Mouse (Mus musculus) G1E (cell line): ENCODE data around the gene Gm49369.

ENCODE experiments used
- CTCF ChIP-seq: IDR thresholded peaks from 2 replicates; pipeline ENCODE4 v1.5.1; 2012; ENCODE audit warnings: low read depth, low read length, inconsistent platforms, mixed read lengths
- GATA1 ChIP-seq: IDR thresholded peaks from 2 replicates; pipeline ENCODE4 v1.6.1; 2012; ENCODE audit warnings: borderline replicate concordance, low read length, inconsistent platforms, mixed read lengths
- GATA2 ChIP-seq: IDR thresholded peaks from 2 replicates; pipeline ENCODE4 v1.6.1; 2012; ENCODE audit warnings: low read depth, low read length, inconsistent platforms, borderline replicate concordance
- POLR2AphosphoS5 ChIP-seq: IDR thresholded peaks from 2 replicates; pipeline ENCODE4 v1.6.1; 2012; ENCODE audit warnings: low read depth, low read length, inconsistent platforms; ENCODE audit not compliant: insufficient replicate concordance
- TAL1 ChIP-seq: conservative IDR thresholded peaks from 2 replicates; pipeline ENCODE4 v1.6.1; 2012; ENCODE audit warnings: low read depth, low read length, inconsistent platforms, mixed read lengths

- TF ChIP-seq GATA1, result no peak
- TF ChIP-seq CTCF, result no peak
- TF ChIP-seq TAL1, result no peak
- no peak for TF ChIP-seq POLR2AphosphoS5
- no peak for TF ChIP-seq GATA2
These were observed 55.6 kb downstream of the Gm49369 start for GRCm38 (mm10) chr7:142326714-142327445.
